Comparison of ENCODE assay signal across 8 mouse cellular contexts in the genomic region with DNA sequence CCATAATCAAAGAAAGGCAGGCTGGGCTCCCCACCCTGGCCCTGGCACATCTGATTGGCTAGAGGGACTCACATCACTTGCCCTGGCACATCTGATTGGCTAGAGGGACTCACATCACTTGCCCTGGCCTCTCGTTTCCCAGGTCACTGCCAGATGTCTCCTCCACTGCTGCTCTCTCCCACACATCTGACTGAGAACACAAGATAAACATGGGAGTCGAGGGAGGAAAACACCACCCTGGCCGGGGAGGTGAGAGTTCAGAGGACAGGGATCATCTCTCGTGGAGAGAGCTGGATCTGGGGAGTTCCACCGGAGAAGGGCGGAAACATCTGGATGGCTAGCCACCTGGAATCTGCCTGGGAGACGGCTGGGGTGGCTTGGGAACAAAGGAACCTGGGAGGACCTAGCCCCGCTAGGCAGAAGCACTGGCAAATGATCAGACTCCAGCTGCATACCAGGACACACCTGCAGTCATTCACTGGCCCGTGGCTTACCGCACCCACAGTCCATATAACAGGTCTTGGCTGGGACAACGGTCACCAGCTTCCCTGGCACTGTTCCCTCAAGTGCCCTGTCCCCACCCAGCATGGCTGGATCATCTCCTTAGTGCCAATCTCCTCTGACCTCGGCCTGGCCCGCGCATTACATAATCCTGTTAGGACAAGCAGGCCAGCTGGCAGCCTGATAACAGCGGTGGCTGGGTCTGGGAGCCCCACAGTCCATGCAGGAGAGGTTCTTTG. TPM values are rescaled to one million over a fixed set of nuclear protein-coding genes. Genes with fewer than 3 reads are reported as not detected.
DNase-seq lines count a peak whose midpoint lies in the region; ATAC-seq and TF ChIP-seq lines count a peak whose summit lies in the region.

No protein-coding gene starts in this region.

- no peaks in the 10 kb centered on the region for H3K36me3 ChIP-seq in ES-Bruce4 (ENCODE audit: control insufficient read depth, insufficient read depth, low read length, poor library complexity, severe bottlenecking)
- H3K36me3 ChIP-seq in embryonic facial prominence, embryonic 13.5 days: no peaks in the 10 kb centered on the region
- H3K36me3 ChIP-seq in limb, embryonic 14.5 days (ENCODE audit: control insufficient read depth, insufficient read depth, low read length): no peaks in the 10 kb centered on the region
- H3K36me3 ChIP-seq in midbrain, embryonic 15.5 days (replicated peaks): no peaks in the 10 kb centered on the region

- no peaks in the 10 kb centered on the region for H3K4me1 ChIP-seq in ES-Bruce4 (ENCODE audit: control insufficient read depth, insufficient read depth, low read length)
- no peaks in the 10 kb centered on the region for H3K4me1 ChIP-seq in embryonic facial prominence, embryonic 13.5 days
- H3K4me1 ChIP-seq in limb, embryonic 14.5 days (ENCODE audit: control insufficient read depth, insufficient read depth, low read length): peaks cover 9% of the 10 kb centered on the region; the same call in 1 of the 2 replicates
- no peaks in the 10 kb centered on the region for H3K4me1 ChIP-seq in midbrain, embryonic 15.5 days

- TF ChIP-seq POLR2A in ES-Bruce4 (IDR thresholded peaks at IDR 0.05; ENCODE audit: insufficient read depth, low read length): no peak
- TF ChIP-seq POLR2A in limb, embryonic 14.5 days (IDR thresholded peaks at IDR 0.05; ENCODE audit: borderline replicate concordance, extremely low read depth, insufficient read depth, insufficient read length): no peak

- 0 out of 2 replicates have a peak overlapping the region, but pooled peaks have one; percentile 6 for H3K9ac ChIP-seq in ES-Bruce4 (ENCODE audit: low read depth, poor library complexity, severe bottlenecking)
- no peak overlapping the region for H3K9ac ChIP-seq in embryonic facial prominence, embryonic 13.5 days
- no peak overlapping the region for H3K9ac ChIP-seq in limb, embryonic 14.5 days (ENCODE audit: low read depth, low read length, severe bottlenecking)
- H3K9ac ChIP-seq in midbrain, embryonic 15.5 days: no peak overlapping the region

- TF ChIP-seq CTCF in ES-Bruce4 (IDR thresholded peaks at IDR 0.05; ENCODE audit: low read depth, low read length): no peak

- no peak for TF ChIP-seq EP300 in ES-Bruce4 (IDR thresholded peaks at IDR 0.05; ENCODE audit: insufficient read depth, low read depth, low read length)

- H3K9me3 ChIP-seq in ES-Bruce4 (replicated peaks; ENCODE audit: control insufficient read depth, insufficient read depth, low read length, poor library complexity, severe bottlenecking): no peaks in the 10 kb centered on the region
- no peaks in the 10 kb centered on the region for H3K9me3 ChIP-seq in embryonic facial prominence, embryonic 13.5 days
- H3K9me3 ChIP-seq in limb, embryonic 14.5 days (ENCODE audit: control insufficient read depth, low read length): no peaks in the 10 kb centered on the region
- H3K9me3 ChIP-seq in midbrain, embryonic 15.5 days: no peaks in the 10 kb centered on the region

- DNase-seq in adrenal gland, adult 2 months: peak; percentile 86
- DNase-seq in heart, postnatal 36 days: peak; percentile 64 to 76
- DNase-seq in limb, embryonic 14.5 days (ENCODE audit: low spot score): peak; percentile 28
- peak; percentile 59 for DNase-seq in ovary, postnatal 36 days (ENCODE audit: low spot score)
- no peak for DNase-seq in right cerebral cortex, adult 18-20 months

- 0 out of 2 replicates have a peak overlapping the region, but pooled peaks have one; percentile 10 for H3K4me2 ChIP-seq in embryonic facial prominence, embryonic 13.5 days
- H3K4me2 ChIP-seq in limb, embryonic 14.5 days (replicated peaks; ENCODE audit: low read depth, low read length, severe bottlenecking): peak overlapping the region; percentile 26; the same call in 1 of the 2 replicates
- H3K4me2 ChIP-seq in midbrain, embryonic 15.5 days: no peak overlapping the region; the same call in 1 of the 2 replicates

- H3K27ac ChIP-seq in ES-Bruce4 (ENCODE audit: insufficient read depth, low read length): no peak overlapping the region
- H3K27ac ChIP-seq in embryonic facial prominence, embryonic 13.5 days: 0 out of 2 replicates have a peak overlapping the region, but pooled peaks have one; percentile 11
- 0 out of 2 replicates have a peak overlapping the region, but pooled peaks have one; percentile 9 for H3K27ac ChIP-seq in limb, embryonic 14.5 days (replicated peaks; ENCODE audit: low read depth, low read length)
- no peak overlapping the region for H3K27ac ChIP-seq in midbrain, embryonic 15.5 days

- ATAC-seq in embryonic facial prominence, embryonic 13.5 days (ENCODE audit: insufficient number of reproducible peaks, insufficient read depth, low FRiP score, low TSS enrichment, low read depth): peak; percentile 56; the same call in 1 of the 2 replicates
- ATAC-seq in limb, embryonic 14.5 days (ENCODE audit: low FRiP score, low read depth): peak; percentile 74
- ATAC-seq in midbrain, embryonic 15.5 days (replicated peaks): no peak

- intact Hi-C loops in heart, postnatal 36 days (cut with DNase I): loop anchor here (2.0 kb wide), 1 partner anchor 31 kb away; no protein-coding TSS in a partner anchor

- H3K27me3 ChIP-seq in ES-Bruce4 (ENCODE audit: control insufficient read depth, insufficient read depth, low read length, poor library complexity, severe bottlenecking): no peaks in the 10 kb centered on the region
- H3K27me3 ChIP-seq in embryonic facial prominence, embryonic 13.5 days: no peaks in the 10 kb centered on the region
- no peaks in the 10 kb centered on the region for H3K27me3 ChIP-seq in limb, embryonic 14.5 days (ENCODE audit: control insufficient read depth, insufficient read depth, low read length)
- no peaks in the 10 kb centered on the region for H3K27me3 ChIP-seq in midbrain, embryonic 15.5 days (replicated peaks)

- 60% methylated on average over 15 of the region's 15 CpGs for WGBS in embryonic facial prominence, embryonic 13.5 days
- 39% methylated on average over 15 of the region's 15 CpGs for WGBS in limb, embryonic 14.5 days
- 55% methylated on average over 15 of the region's 15 CpGs for WGBS in midbrain, embryonic 15.5 days

- H3K4me3 ChIP-seq in ES-Bruce4 (ENCODE audit: low read depth, low read length): peak overlapping the region; percentile 55
- no peak overlapping the region for H3K4me3 ChIP-seq in embryonic facial prominence, embryonic 13.5 days
- no peak overlapping the region; the same call in 1 of the 2 replicates for H3K4me3 ChIP-seq in limb, embryonic 14.5 days (replicated peaks; ENCODE audit: low read length)
- H3K4me3 ChIP-seq in midbrain, embryonic 15.5 days: no peak overlapping the region

RNA-seq across cellular contexts. Expression of a gene that starts 17.2 kb away (rescaled TPM):
- 0.76 and 0.79 TPM in 2 replicates for polyA plus RNA-seq in ES-Bruce4 (2011; ENCODE audit: insufficient read depth, insufficient read length, low read depth, missing spikeins)
- not detected for total RNA-seq in adrenal gland, adult 2 months (2021)
- not detected in 2 replicates for polyA plus RNA-seq in adrenal gland, adult 2 months (2012; rRNA removed)
- not detected in 2 replicates for polyA plus RNA-seq in embryonic facial prominence, embryonic 13.5 days (2015; fragmentation: Nextera tagmentation; extraction: Ambion mirVana)
- under 1 TPM; 0.14 to 0.22 TPM for total RNA-seq in heart, postnatal 36 days (2021)
- polyA plus RNA-seq in limb, embryonic 14.5 days (2012; rRNA removed): 0.06 and 0.08 TPM in 2 replicates
- 0.03 TPM in 1 of 2 replicates, not detected in the other for polyA plus RNA-seq in limb, embryonic 14.5 days (2014; fragmentation: Nextera tagmentation; extraction: Ambion mirVana)
- 0.05 TPM in 1 of 2 replicates, not detected in the other for polyA plus RNA-seq in midbrain, embryonic 15.5 days (2015; fragmentation: Nextera tagmentation; extraction: Ambion mirVana)

RNA-seq across cellular contexts. Expression of a gene that starts 26.5 kb away (rescaled TPM):
- 26.3 and 28.9 TPM in 2 replicates for polyA plus RNA-seq in ES-Bruce4 (2011; ENCODE audit: insufficient read depth, insufficient read length, low read depth, missing spikeins)
- total RNA-seq in adrenal gland, adult 2 months (2021): 10 to 100 TPM; 25.5 to 27.6 TPM
- 7.5 and 9.9 TPM in 2 replicates for polyA plus RNA-seq in adrenal gland, adult 2 months (2012; rRNA removed)
- polyA plus RNA-seq in embryonic facial prominence, embryonic 13.5 days (2015; fragmentation: Nextera tagmentation; extraction: Ambion mirVana): 51.6 and 58.3 TPM in 2 replicates
- 10 to 100 TPM; 15.9 to 16.0 TPM for total RNA-seq in heart, postnatal 36 days (2021)
- 37.0 and 38.1 TPM in 2 replicates for polyA plus RNA-seq in limb, embryonic 14.5 days (2012; rRNA removed)
- polyA plus RNA-seq in limb, embryonic 14.5 days (2014; fragmentation: Nextera tagmentation; extraction: Ambion mirVana): 50.4 and 50.5 TPM in 2 replicates
- polyA plus RNA-seq in midbrain, embryonic 15.5 days (2015; fragmentation: Nextera tagmentation; extraction: Ambion mirVana): 36.2 and 38.3 TPM in 2 replicates

Comparison
In these comparisons a context has a peak if more than half of its experiments do, and no peak if none do; other contexts are left out.
1. H3K27ac ChIP-seq: peak in embryonic facial prominence, embryonic 13.5 days (single experiment) and limb, embryonic 14.5 days (single experiment); none in ES-Bruce4 (single experiment) and midbrain, embryonic 15.5 days (single experiment).